Mouse (Mus musculus) midbrain, embryonic 15.5 days (tissue): ENCODE results near the gene Kcnb1. TPM values are rescaled to one million over a fixed set of nuclear protein-coding genes. Genes with fewer than 3 reads are reported as not detected.

Source experiments
- ATAC-seq: fragments of 200-750 bp; cut with Nextera tagmentation; replicated peaks from 2 replicates; pipeline ENCODE4 v1.8.0; 2017; ENCODE audit warnings: moderate TSS enrichment
- H3K27ac ChIP-seq: fragments of 300-500 bp; sonication (generic); 2 replicates; pipeline ENCODE4 v1.5.1; 2015; ENCODE audit warnings: mild to moderate bottlenecking, inconsistent platforms
- H3K27me3 ChIP-seq: fragments of 300-500 bp; sonication (generic); replicated peaks from 2 replicates; pipeline ENCODE4 v1.6.1; 2015; ENCODE audit warnings: inconsistent platforms
- H3K36me3 ChIP-seq: fragments of 300-500 bp; sonication (generic); replicated peaks from 2 replicates; pipeline ENCODE4 v1.6.1; 2015; ENCODE audit warnings: inconsistent platforms
- H3K4me1 ChIP-seq: fragments of 300-500 bp; sonication (generic); 2 replicates; pipeline ENCODE4 v1.6.1; 2015; ENCODE audit warnings: inconsistent platforms
- H3K4me2 ChIP-seq: fragments of 300-500 bp; sonication (generic); 2 replicates; pipeline ENCODE4 v1.6.1; 2015; ENCODE audit warnings: inconsistent platforms, mild to moderate bottlenecking, moderate library complexity
- H3K4me3 ChIP-seq: fragments of 300-500 bp; sonication (generic); 2 replicates; pipeline ENCODE4 v1.5.1; 2015; ENCODE audit warnings: mild to moderate bottlenecking, inconsistent platforms
- H3K9ac ChIP-seq: fragments of 300-500 bp; sonication (generic); 2 replicates; pipeline ENCODE4 v1.6.1; 2015; ENCODE audit warnings: mild to moderate bottlenecking, inconsistent platforms
- H3K9me3 ChIP-seq: fragments of 300-500 bp; sonication (generic); 2 replicates; pipeline ENCODE4 v1.6.1; 2016; ENCODE audit warnings: inconsistent platforms
- WGBS: fragments of 180-500 bp; shearing (Covaris S2); methylation state at CpG from one replicate; pipeline ENCODE4 v1.1.7; 2015; ENCODE audit warnings: mixed read lengths; 5-methylcytosine and 5-hydroxymethylcytosine counted together
- polyA plus RNA-seq: library from polyadenylated mRNA; unstranded; fragments of >200 nt; fragmentation: Nextera tagmentation; extraction: Ambion mirVana; gene quantifications from 2 replicates; pipeline ENCODE4 v1.2.1, GENCODE M21; 2015

The Kcnb1 gene
- polyA plus RNA-seq, 1 experiment from 2014 or later, result 3.3 TPM

DNA sequence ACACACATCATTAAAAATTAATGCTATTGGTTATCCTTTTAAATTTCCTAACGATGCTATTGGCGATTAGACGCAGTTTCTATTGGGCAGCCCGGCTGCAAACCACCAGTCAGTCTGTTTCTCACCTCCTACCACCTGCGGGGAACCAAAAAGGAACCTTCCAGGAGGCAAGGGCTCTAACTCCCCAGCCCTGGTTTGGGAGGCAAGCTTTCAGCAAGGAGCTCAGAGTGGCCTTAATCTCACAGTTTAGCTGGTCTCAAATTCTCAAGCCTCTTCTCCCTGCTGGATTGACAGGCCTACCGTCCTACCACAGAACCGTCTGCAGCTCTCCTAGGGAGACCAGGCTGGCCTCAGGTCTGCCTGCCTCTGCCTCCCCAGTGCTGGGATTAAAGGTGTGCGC, 130.4 kb downstream of the Kcnb1 start:
- Histone ChIP-seq H3K4me2 (no peak overlapping the region), H3K36me3 (peaks cover 33% of the 10 kb centered on the region), H3K4me3 (no peak overlapping the region), H3K9ac (no peak overlapping the region), H3K27me3 (no peaks in the 10 kb centered on the region), H3K4me1 (peaks cover 22% of the 10 kb centered on the region), H3K9me3 (no peaks in the 10 kb centered on the region), H3K27ac (no peak overlapping the region)
- ATAC-seq, result no peak
- WGBS, result 43% methylated on average over 8 of the region's 8 CpGs

- no peaks in the 10 kb centered on the region for H3K27me3 ChIP-seq
- 59% methylated on average over 3 of the region's 3 CpGs for WGBS
- no peak overlapping the region for H3K9ac ChIP-seq
- H3K4me3 ChIP-seq, result no peak overlapping the region
- no peaks in the 10 kb centered on the region for H3K9me3 ChIP-seq
- H3K4me2 ChIP-seq, result no peak overlapping the region
- peaks cover 35% of the 10 kb centered on the region for H3K36me3 ChIP-seq
- H3K27ac ChIP-seq, result no peak overlapping the region
- H3K4me1 ChIP-seq, result peaks cover 21% of the 10 kb centered on the region
- no peak for ATAC-seq
Observed at GRCm38 (mm10) chr2:167058814-167059387, 131.1 kb downstream of the Kcnb1 start.

DNA sequence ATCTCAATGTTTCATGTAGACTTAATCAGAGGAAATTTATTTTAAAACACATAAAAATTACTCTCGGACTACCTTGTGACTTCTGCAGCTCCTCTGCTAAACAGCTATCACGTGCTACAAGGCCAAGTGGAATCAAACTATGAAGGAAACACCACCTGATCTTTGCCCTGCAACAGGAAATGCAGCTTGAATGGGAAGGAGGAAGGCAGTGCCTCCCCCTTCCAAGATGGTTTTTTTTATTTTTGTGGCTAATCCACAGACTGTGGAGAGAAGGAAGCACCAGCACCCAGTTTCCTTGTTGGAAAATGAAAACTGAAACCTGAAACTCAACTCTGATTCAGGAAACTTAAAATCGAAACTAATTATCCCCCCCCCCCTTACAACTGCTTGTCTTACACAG, 131.8 kb downstream of the Kcnb1 start:
- Histone ChIP-seq H3K4me1 (peaks cover 26% of the 10 kb centered on the region), H3K4me2 (no peak overlapping the region), H3K36me3 (peaks cover 39% of the 10 kb centered on the region), H3K27me3 (no peaks in the 10 kb centered on the region), H3K9me3 (no peaks in the 10 kb centered on the region), H3K9ac (no peak overlapping the region), H3K27ac (no peak overlapping the region), H3K4me3 (no peak overlapping the region)
- 78% methylated on average over 3 of the region's 3 CpGs for WGBS
- no peak for ATAC-seq

DNA sequence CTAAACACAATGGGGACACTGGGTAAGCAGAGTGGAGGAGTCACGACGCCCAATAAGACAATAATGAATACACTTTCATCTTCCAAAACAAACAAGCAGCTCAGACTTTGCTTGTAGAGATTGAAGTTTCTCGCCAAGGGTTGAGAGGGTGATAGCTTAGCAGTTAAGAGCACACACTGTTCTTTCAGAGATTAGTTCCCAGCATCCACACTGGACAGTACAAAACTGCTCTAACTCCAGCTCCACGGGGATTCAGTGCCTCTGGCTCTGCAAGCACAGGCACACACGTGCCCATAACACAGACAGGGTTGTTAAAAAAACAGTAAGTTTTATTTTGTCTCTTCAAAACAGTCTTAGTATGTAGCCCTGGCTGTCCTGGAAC, 133.0 kb downstream of the Kcnb1 start:
- Histone ChIP-seq H3K4me3 (no peak overlapping the region), H3K9me3 (no peaks in the 10 kb centered on the region), H3K4me1 (peaks cover 27% of the 10 kb centered on the region), H3K27me3 (no peaks in the 10 kb centered on the region), H3K27ac (no peak overlapping the region), H3K36me3 (peaks cover 43% of the 10 kb centered on the region), H3K4me2 (no peak overlapping the region), H3K9ac (no peak overlapping the region)
- WGBS, result 91% methylated on average over 5 of the region's 5 CpGs
- ATAC-seq, result no peak

- no peak overlapping the region for H3K4me3 ChIP-seq
- H3K27me3 ChIP-seq, result no peaks in the 10 kb centered on the region
- no peak for ATAC-seq
- H3K27ac ChIP-seq, result no peak overlapping the region
- WGBS, result 97% methylated on average over 15 of the region's 15 CpGs
- H3K9me3 ChIP-seq, result no peaks in the 10 kb centered on the region
- peaks cover 43% of the 10 kb centered on the region for H3K36me3 ChIP-seq
- H3K9ac ChIP-seq, result no peak overlapping the region
- no peak overlapping the region for H3K4me2 ChIP-seq
- peaks cover 21% of the 10 kb centered on the region for H3K4me1 ChIP-seq
Observed at GRCm38 (mm10) chr2:167056210-167056941, 133.6 kb downstream of the Kcnb1 start.

GRCm38 (mm10) chr2:167055386-167055785, 134.6 kb downstream of the Kcnb1 start:
- 85% methylated on average over 15 of the region's 15 CpGs for WGBS
- Histone ChIP-seq H3K9me3 (no peaks in the 10 kb centered on the region), H3K4me3 (no peak overlapping the region), H3K9ac (no peak overlapping the region), H3K4me2 (no peak overlapping the region), H3K27me3 (no peaks in the 10 kb centered on the region), H3K4me1 (peaks cover 12% of the 10 kb centered on the region), H3K27ac (no peak overlapping the region), H3K36me3 (peaks cover 43% of the 10 kb centered on the region)
- ATAC-seq, result no peak

DNA sequence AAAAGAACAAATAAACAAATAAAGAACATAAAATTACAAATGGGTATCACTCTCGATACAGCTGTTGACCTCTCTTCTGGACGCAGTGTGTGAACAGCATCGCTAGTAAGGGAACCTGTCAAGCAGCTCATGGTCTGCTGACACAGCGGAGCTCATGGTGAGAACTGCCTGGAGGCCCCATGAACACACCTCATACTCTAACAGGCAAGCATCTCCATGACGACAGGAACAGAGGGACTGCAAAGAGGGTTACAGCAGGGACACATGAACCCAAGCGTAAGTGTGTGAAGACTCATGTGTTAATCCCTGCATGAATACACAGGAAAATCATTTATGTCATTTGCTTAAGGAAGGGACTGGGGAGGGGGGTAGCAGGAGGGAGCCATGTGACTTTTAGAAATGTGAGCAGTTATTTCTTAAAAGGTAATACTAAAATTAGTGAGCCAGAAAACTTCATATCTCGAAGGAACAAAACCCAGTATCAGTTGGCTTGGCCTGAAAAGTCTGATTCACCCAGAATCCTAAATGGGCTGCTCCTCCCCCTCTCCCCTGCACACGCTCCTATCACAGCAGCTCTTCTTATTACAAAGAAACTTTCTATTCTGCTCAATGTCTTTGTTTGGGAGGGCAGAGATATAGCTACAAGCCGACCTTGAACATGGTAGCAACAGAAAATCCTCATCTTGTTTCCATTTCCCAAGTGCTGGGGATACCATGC, 136.7 kb downstream of the Kcnb1 start:
- peaks cover 9% of the 10 kb centered on the region for H3K4me1 ChIP-seq
- H3K36me3 ChIP-seq, result peaks cover 60% of the 10 kb centered on the region
- no peak for ATAC-seq
- no peaks in the 10 kb centered on the region for H3K9me3 ChIP-seq
- no peak overlapping the region for H3K4me2 ChIP-seq
- no peak overlapping the region; the same call in 1 of the 2 replicates for H3K9ac ChIP-seq
- H3K4me3 ChIP-seq, result no peak overlapping the region
- WGBS, result 56% methylated on average over 9 of the region's 9 CpGs
- H3K27me3 ChIP-seq, result no peaks in the 10 kb centered on the region
- no peak overlapping the region for H3K27ac ChIP-seq

GRCm38 (mm10) chr2:167048698-167049358, 141.1 kb downstream of the Kcnb1 start:
- no peak for ATAC-seq
- no peak overlapping the region for H3K4me3 ChIP-seq
- no peak overlapping the region for H3K4me2 ChIP-seq
- no peaks in the 10 kb centered on the region for H3K27me3 ChIP-seq
- H3K27ac ChIP-seq, result no peak overlapping the region
- H3K36me3 ChIP-seq, result peaks cover 63% of the 10 kb centered on the region
- no peaks in the 10 kb centered on the region for H3K9me3 ChIP-seq
- no peak overlapping the region for H3K9ac ChIP-seq
- peaks cover 7% of the 10 kb centered on the region for H3K4me1 ChIP-seq
- 89% methylated on average over 8 of the region's 8 CpGs for WGBS

DNA sequence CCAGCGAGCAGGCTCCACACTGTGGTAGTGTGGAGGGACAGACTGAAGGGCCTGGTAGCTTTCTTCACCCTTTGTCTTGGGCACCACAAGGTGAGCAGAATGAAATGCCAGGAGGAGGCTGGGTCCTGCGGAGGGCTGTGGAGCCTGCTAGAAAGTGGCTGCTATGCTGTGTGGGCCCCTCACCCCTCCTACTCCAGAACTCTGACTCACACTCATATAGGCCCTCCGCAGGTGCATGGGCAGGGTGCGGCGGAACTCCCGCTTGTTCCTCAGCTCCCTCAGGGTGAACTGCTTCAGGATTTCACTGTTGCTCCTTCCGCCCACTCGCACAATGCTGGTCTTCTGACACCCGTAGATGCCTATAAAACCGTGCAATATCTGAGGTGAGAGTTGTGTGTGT, 141.7 kb downstream of the Kcnb1 start:
- Histone ChIP-seq H3K4me2 (no peak overlapping the region), H3K4me1 (peaks cover 2% of the 10 kb centered on the region), H3K36me3 (peaks cover 64% of the 10 kb centered on the region), H3K27ac (no peak overlapping the region), H3K27me3 (no peaks in the 10 kb centered on the region), H3K4me3 (no peak overlapping the region), H3K9me3 (no peaks in the 10 kb centered on the region), H3K9ac (no peak overlapping the region)
- WGBS, result 95% methylated on average over 10 of the region's 10 CpGs
- no peak for ATAC-seq

Other genes with a start within 250 kb of the Kcnb1 start
- gene Stau1, start 193.9 kb downstream of the Kcnb1 start, polyA plus RNA-seq, result 114 and 122 TPM in 2 replicates
- 38.8 and 40.7 TPM in 2 replicates for gene Ddx27, start 175.0 kb downstream of the Kcnb1 start, polyA plus RNA-seq
- 9.5 and 10.1 TPM in 2 replicates for gene Znfx1, start 127.1 kb downstream of the Kcnb1 start, polyA plus RNA-seq
- gene Ptgis, start 50.4 kb upstream of the Kcnb1 start, polyA plus RNA-seq, result 4.3 and 4.8 TPM in 2 replicates
- 28.3 and 31.8 TPM in 2 replicates for gene B4galt5, start 159.0 kb upstream of the Kcnb1 start, polyA plus RNA-seq
- 20.2 and 23.2 TPM in 2 replicates for gene Slc9a8, start 231.6 kb upstream of the Kcnb1 start, polyA plus RNA-seq